10 mouse cellular contexts compared by ENCODE assay signal in genomic region chr14:75640846-75641245, GRCm38 (mm10). TPM values are rescaled to one million over a fixed set of nuclear protein-coding genes. Genes with fewer than 3 reads are reported as not detected.
DNase-seq lines count a peak whose midpoint lies in the region; ATAC-seq and TF ChIP-seq lines count a peak whose summit lies in the region.
"Had no signal": no experiment of that assay in that cellular context is flagged by ENCODE, and none has a peak within 500 bp of the region (broad histone marks: within the 10 kb centered on the region; RNA-seq: fewer than 3 reads in every experiment).

No protein-coding gene starts in this region.

- no peak overlapping the region for H3K9ac ChIP-seq in liver, embryonic 14.5 days (replicated peaks)
- H3K9ac ChIP-seq in liver, embryonic 11.5 days (ENCODE audit: low read depth, low read length), result no peak overlapping the region

- H3K9me3 ChIP-seq in liver, embryonic 14.5 days (ENCODE audit: control insufficient read depth, low read length), result no peaks in the 10 kb centered on the region
- no peaks in the 10 kb centered on the region for H3K9me3 ChIP-seq in liver, embryonic 11.5 days (ENCODE audit: control insufficient read depth, low read length)

- DNase-seq in cerebellum, postnatal 14 days, result peak; percentile 38 to 56
- no peak for DNase-seq in cerebellum, adult 11 months
- no peak for DNase-seq in liver, embryonic 14.5 days (ENCODE audit: low read depth in 3 of 3, low spot score in 3 of 3)
- DNase-seq in liver, embryonic 11.5 days (ENCODE audit: low spot score), result no peak
- DNase-seq in adipocyte (ENCODE audit: low spot score), result peak; percentile 14
- DNase-seq in naive thymus-derived CD4-positive, alpha-beta T cell, adult 2 months (ENCODE audit: low read depth), result peak; percentile 51
- DNase-seq in urinary bladder, adult 2 months (ENCODE audit: low spot score), result no peak
- DNase-seq in lung, postnatal 36 days, result no peak

- no peak for TF ChIP-seq EP300 in liver, embryonic 14.5 days (IDR thresholded peaks at IDR 0.05; ENCODE audit: low read depth)

- 61% methylated on average over 2 of the region's 2 CpGs for WGBS in liver, embryonic 14.5 days (ENCODE audit: insufficient replicate concordance)
- WGBS in liver, embryonic 11.5 days, result 75% methylated on average over 2 of the region's 2 CpGs

- no peaks in the 10 kb centered on the region for H3K4me1 ChIP-seq in liver, embryonic 14.5 days (replicated peaks; ENCODE audit: control insufficient read depth in 2 of 2, insufficient read depth in 2 of 2, low read length in 1 of 2)
- H3K4me1 ChIP-seq in liver, embryonic 11.5 days (replicated peaks; ENCODE audit: control insufficient read depth, insufficient read depth, low read length), result no peaks in the 10 kb centered on the region

- no peaks in the 10 kb centered on the region for H3K36me3 ChIP-seq in liver, embryonic 14.5 days (replicated peaks; ENCODE audit: control insufficient read depth, insufficient read depth, low read depth)
- no peaks in the 10 kb centered on the region for H3K36me3 ChIP-seq in liver, embryonic 11.5 days (ENCODE audit: control insufficient read depth, insufficient read depth, low read length)

- H3K27ac ChIP-seq in liver, embryonic 14.5 days, result no peak overlapping the region
- H3K27ac ChIP-seq in liver, embryonic 11.5 days (ENCODE audit: low read depth, low read length), result no peak overlapping the region
- H3K27ac ChIP-seq: macrophage had no signal

- H3K27me3 ChIP-seq in liver, embryonic 14.5 days (ENCODE audit: control insufficient read depth, insufficient read depth, low read length), result no peaks in the 10 kb centered on the region
- H3K27me3 ChIP-seq in liver, embryonic 11.5 days (replicated peaks; ENCODE audit: control insufficient read depth, insufficient read depth, low read length), result no peaks in the 10 kb centered on the region

- ATAC-seq in liver, embryonic 14.5 days (ENCODE audit: insufficient read depth), result no peak
- no peak for ATAC-seq in liver, embryonic 11.5 days (replicated peaks; ENCODE audit: low FRiP score)

- H3K4me3 ChIP-seq in liver, embryonic 14.5 days (ENCODE audit: insufficient read depth in 1 of 2, low read depth in 2 of 2, low read length in 2 of 2), result no peak overlapping the region
- H3K4me3 ChIP-seq in liver, embryonic 11.5 days (ENCODE audit: low read depth, low read length), result no peak overlapping the region

- H3K4me2 ChIP-seq in liver, embryonic 14.5 days (ENCODE audit: low read depth), result no peak overlapping the region
- H3K4me2 ChIP-seq in liver, embryonic 11.5 days, result no peak overlapping the region

- peak; percentile 32; the same call in 1 of the 2 replicates for TF ChIP-seq CTCF in liver, embryonic 14.5 days (IDR thresholded peaks at IDR 0.05; ENCODE audit: low read depth)

RNA-seq across cellular contexts. Expression of gene Erich6b, which starts 1.2 kb away (rescaled TPM):
- not detected in 2 replicates for polyA plus RNA-seq in liver, embryonic 14.5 days (2012; rRNA removed)
- not detected in 2 replicates for polyA plus RNA-seq in liver, embryonic 14.5 days (2014; fragmentation: Nextera tagmentation; extraction: Ambion mirVana)
- polyA plus RNA-seq in liver, embryonic 11.5 days (2014; fragmentation: Nextera tagmentation; extraction: Ambion mirVana), result not detected in 2 replicates
- polyA plus RNA-seq in urinary bladder, adult 2 months (2012; rRNA removed), result not detected in 2 replicates
- polyA plus RNA-seq: cortical plate, adult 2 months; macrophage had no signal

RNA-seq across cellular contexts. Expression of gene Spert, which starts 47.9 kb away (rescaled TPM):
- not detected in 2 replicates for polyA plus RNA-seq in liver, embryonic 14.5 days (2012; rRNA removed)
- not detected in 2 replicates for polyA plus RNA-seq in liver, embryonic 14.5 days (2014; fragmentation: Nextera tagmentation; extraction: Ambion mirVana)
- polyA plus RNA-seq in liver, embryonic 11.5 days (2014; fragmentation: Nextera tagmentation; extraction: Ambion mirVana), result not detected in 2 replicates
- not detected in 2 replicates for polyA plus RNA-seq in urinary bladder, adult 2 months (2012; rRNA removed)
- polyA plus RNA-seq: cortical plate, adult 2 months; macrophage had no signal

Comparison
In these comparisons a context has a peak if more than half of its experiments do, and no peak if none do; other contexts are left out.
1. DNase-seq: peak in cerebellum, postnatal 14 days (2 of 2), adipocyte (single experiment) and naive thymus-derived CD4-positive, alpha-beta T cell, adult 2 months (single experiment); none in cerebellum, adult 11 months (single experiment), liver, embryonic 14.5 days (0 of 3), liver, embryonic 11.5 days (single experiment), urinary bladder, adult 2 months (single experiment) and lung, postnatal 36 days (single experiment).